Mouse (Mus musculus) embryonic facial prominence, embryonic 15.5 days (tissue): Measurements from ENCODE around the gene Hnrnpdl. TPM values are rescaled to one million over a fixed set of nuclear protein-coding genes. Genes with fewer than 3 reads are reported as not detected.
A peak's percentile ranks its signal among the peaks of the same experiment; 100 is the strongest.

Experiments
- ATAC-seq: fragments of 200-750 bp; cut with Nextera tagmentation; 2 replicates; pipeline ENCODE4 v1.8.0; 2017; ENCODE audit warnings: low read depth, moderate TSS enrichment; ENCODE audit not compliant: insufficient number of reproducible peaks, low FRiP score, low TSS enrichment
- H3K27ac ChIP-seq: fragments of 300-500 bp; sonication (generic); replicated peaks from 2 replicates; pipeline ENCODE4 v1.5.1; 2015; ENCODE audit warnings: mild to moderate bottlenecking, inconsistent platforms
- H3K27me3 ChIP-seq: fragments of 300-500 bp; sonication (generic); 2 replicates; pipeline ENCODE4 v1.6.1; 2015; ENCODE audit warnings: inconsistent platforms
- H3K36me3 ChIP-seq: fragments of 300-500 bp; sonication (generic); 2 replicates; pipeline ENCODE4 v1.6.1; 2015; ENCODE audit warnings: mild to moderate bottlenecking, inconsistent platforms
- H3K4me1 ChIP-seq: fragments of 300-500 bp; sonication (generic); 2 replicates; pipeline ENCODE4 v1.6.1; 2015; ENCODE audit warnings: inconsistent platforms
- H3K4me2 ChIP-seq: fragments of 300-500 bp; sonication (generic); replicated peaks from 2 replicates; pipeline ENCODE4 v1.6.1; 2015; ENCODE audit warnings: mild to moderate bottlenecking, inconsistent platforms
- H3K4me3 ChIP-seq: fragments of 300-500 bp; sonication (generic); replicated peaks from 2 replicates; pipeline ENCODE4 v1.5.1; 2015; ENCODE audit warnings: mild to moderate bottlenecking, inconsistent platforms
- H3K9ac ChIP-seq: fragments of 300-500 bp; sonication (generic); 2 replicates; pipeline ENCODE4 v1.6.1; 2015; ENCODE audit warnings: inconsistent platforms
- H3K9me3 ChIP-seq: fragments of 300-500 bp; sonication (generic); replicated peaks from 2 replicates; pipeline ENCODE4 v1.6.1; 2016; ENCODE audit warnings: inconsistent platforms
- WGBS: fragments of 180-500 bp; shearing (Covaris S2); methylation state at CpG from one replicate; pipeline ENCODE4 v1.1.7; 2015; 5-methylcytosine and 5-hydroxymethylcytosine counted together
- polyA plus RNA-seq: library from polyadenylated mRNA; unstranded; fragments of >200 nt; fragmentation: Nextera tagmentation; extraction: Ambion mirVana; gene quantifications from 2 replicates; pipeline ENCODE4 v1.2.1, GENCODE M21; 2015

Gene Hnrnpdl
- polyA plus RNA-seq, result 149 and 152 TPM in 2 replicates

- H3K36me3 ChIP-seq, result peaks cover 9% of the 10 kb centered on the region
- peak within 1 kb of the TSS; percentile 98 for H3K4me3 ChIP-seq
- H3K4me2 ChIP-seq, result peak within 1 kb of the TSS; percentile 83
- no peaks in the 10 kb centered on the region for H3K9me3 ChIP-seq
- H3K27me3 ChIP-seq, result no peaks in the 10 kb centered on the region
- H3K4me1 ChIP-seq, result peaks cover 38% of the 10 kb centered on the region
- ATAC-seq, result peak; percentile 92
- 1% methylated on average over 54 of the region's 57 CpGs for WGBS
- H3K9ac ChIP-seq, result peak within 1 kb of the TSS; percentile 98
- peak within 1 kb of the TSS; percentile 99 for H3K27ac ChIP-seq
These were observed at the start of gene Hnrnpdl, which contains the start of gene Enoph1 for GRCm38 (mm10) chr5:100039602-100040142. Hnrnpdl (minus strand) TSS chr5:100039664. Enoph1 (plus strand) TSS chr5:100039985.

- 0 out of 2 replicates have a peak, but pooled peaks cover 6% of the 10 kb centered on the region for H3K4me1 ChIP-seq
- no peak overlapping the region for H3K27ac ChIP-seq
- no peak overlapping the region for H3K4me3 ChIP-seq
- H3K27me3 ChIP-seq, result no peaks in the 10 kb centered on the region
- no peaks in the 10 kb centered on the region for H3K36me3 ChIP-seq
- no peak overlapping the region for H3K4me2 ChIP-seq
- no peak for ATAC-seq
- no peak overlapping the region for H3K9ac ChIP-seq
- WGBS, result 49% methylated on average over 8 of the region's 8 CpGs
- H3K9me3 ChIP-seq, result no peaks in the 10 kb centered on the region
These were observed 45.6 kb upstream of the Hnrnpdl start for GRCm38 (mm10) chr5:100085097-100085496.

DNA sequence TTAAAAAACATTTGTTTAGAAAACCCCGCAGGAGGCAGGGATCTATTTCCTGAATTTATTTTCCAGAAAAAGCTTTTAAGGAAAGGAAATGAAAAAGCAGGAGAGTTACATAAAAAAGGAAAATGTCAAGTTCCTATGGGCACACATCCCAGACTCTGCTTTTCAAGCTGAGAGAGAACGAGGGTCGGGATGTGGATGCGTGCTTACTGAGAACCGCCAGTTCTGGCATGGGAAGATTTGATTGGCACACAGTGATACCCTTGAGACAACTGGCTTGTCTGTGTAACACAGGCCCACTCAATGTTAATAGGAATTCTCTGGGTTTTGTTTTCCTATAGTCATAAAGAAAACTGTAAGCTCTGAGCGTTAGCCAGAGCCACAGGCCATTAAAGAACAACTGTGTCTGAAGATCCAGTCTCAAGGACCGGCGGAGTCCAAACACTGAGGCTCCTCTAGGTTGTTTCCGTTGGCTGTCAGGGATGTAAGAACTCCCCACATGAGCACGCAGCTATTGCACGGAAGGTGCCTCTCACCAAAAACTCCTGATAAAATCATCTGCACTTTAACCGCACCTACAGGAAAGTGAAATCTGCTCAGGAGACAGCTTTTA is 44.6 kb upstream of the Hnrnpdl start:
- no peak for ATAC-seq
- Histone ChIP-seq H3K27me3 (no peaks in the 10 kb centered on the region; the same call in 1 of the 2 replicates), H3K27ac (0 out of 2 replicates have a peak overlapping the region, but pooled peaks have one; percentile 13), H3K9me3 (no peaks in the 10 kb centered on the region), H3K4me2 (no peak overlapping the region), H3K4me1 (peaks cover 15% of the 10 kb centered on the region; the same call in 1 of the 2 replicates), H3K4me3 (no peak overlapping the region), H3K9ac (no peak overlapping the region), H3K36me3 (no peaks in the 10 kb centered on the region)
- WGBS, result 44% methylated on average over 12 of the region's 12 CpGs

GRCm38 (mm10) chr5:100082006-100082405 is 42.5 kb upstream of the Hnrnpdl start:
- H3K9me3 ChIP-seq, result no peaks in the 10 kb centered on the region
- H3K4me2 ChIP-seq, result no peak overlapping the region
- WGBS, result 73% methylated on average over 4 of the region's 4 CpGs
- H3K4me1 ChIP-seq, result peaks cover 29% of the 10 kb centered on the region
- no peak overlapping the region for H3K9ac ChIP-seq
- H3K36me3 ChIP-seq, result no peaks in the 10 kb centered on the region
- no peak overlapping the region for H3K4me3 ChIP-seq
- no peaks in the 10 kb centered on the region; the same call in 1 of the 2 replicates for H3K27me3 ChIP-seq
- H3K27ac ChIP-seq, result no peak overlapping the region
- no peak for ATAC-seq

- Histone ChIP-seq H3K9ac (no peak overlapping the region), H3K27me3 (no peaks in the 10 kb centered on the region; the same call in 1 of the 2 replicates), H3K4me2 (peak overlapping the region; percentile 55; the same call in 1 of the 2 replicates), H3K27ac (no peak overlapping the region), H3K36me3 (no peaks in the 10 kb centered on the region), H3K4me1 (peaks cover 29% of the 10 kb centered on the region), H3K4me3 (peak overlapping the region; percentile 38; the same call in 1 of the 2 replicates), H3K9me3 (no peaks in the 10 kb centered on the region)
- 79% methylated on average over 8 of the region's 8 CpGs for WGBS
- ATAC-seq, result peak; percentile 13; the same call in 1 of the 2 replicates
These were observed 40.4 kb upstream of the Hnrnpdl start for GRCm38 (mm10) chr5:100079931-100080275.

GRCm38 (mm10) chr5:100079040-100079930 is 39.8 kb upstream of the Hnrnpdl start:
- ATAC-seq, result peak; percentile 37; the same call in 1 of the 2 replicates
- Histone ChIP-seq H3K4me2 (peak overlapping the region; percentile 55), H3K4me3 (peak overlapping the region; percentile 38), H3K27me3 (no peaks in the 10 kb centered on the region; the same call in 1 of the 2 replicates), H3K9me3 (no peaks in the 10 kb centered on the region), H3K4me1 (peaks cover 29% of the 10 kb centered on the region), H3K36me3 (no peaks in the 10 kb centered on the region), H3K27ac (no peak overlapping the region), H3K9ac (0 out of 2 replicates have a peak overlapping the region, but pooled peaks have one; percentile 18)
- WGBS, result 25% methylated on average over 36 of the region's 36 CpGs

DNA sequence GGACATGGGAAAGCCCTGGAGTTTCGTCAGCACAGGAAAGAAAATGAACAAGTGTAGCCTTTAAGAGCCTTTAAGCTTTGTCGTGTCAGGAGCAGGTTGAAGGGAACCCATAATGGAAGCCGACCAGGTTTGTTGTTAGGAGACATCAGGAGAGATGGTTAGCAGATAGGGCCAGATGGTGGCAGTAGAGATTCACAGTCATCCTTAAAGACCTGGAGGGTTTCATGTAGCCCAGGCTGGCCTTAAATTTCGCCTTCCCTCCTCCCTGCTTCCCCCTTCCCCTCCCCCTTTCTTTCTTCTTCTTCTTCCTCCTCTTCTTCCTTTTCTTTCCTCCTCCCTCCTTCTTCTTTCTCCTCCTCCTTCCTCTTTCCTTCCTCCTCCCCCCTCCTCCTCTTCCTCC is 35.1 kb upstream of the Hnrnpdl start:
- H3K27me3 ChIP-seq, result no peaks in the 10 kb centered on the region
- H3K9ac ChIP-seq, result no peak overlapping the region
- no peak overlapping the region for H3K4me3 ChIP-seq
- 64% methylated on average over 4 of the region's 4 CpGs for WGBS
- ATAC-seq, result no peak
- no peak overlapping the region for H3K27ac ChIP-seq
- H3K9me3 ChIP-seq, result no peaks in the 10 kb centered on the region
- H3K4me1 ChIP-seq, result peaks cover 19% of the 10 kb centered on the region
- no peak overlapping the region for H3K4me2 ChIP-seq
- peaks cover 12% of the 10 kb centered on the region; the same call in 1 of the 2 replicates for H3K36me3 ChIP-seq

DNA sequence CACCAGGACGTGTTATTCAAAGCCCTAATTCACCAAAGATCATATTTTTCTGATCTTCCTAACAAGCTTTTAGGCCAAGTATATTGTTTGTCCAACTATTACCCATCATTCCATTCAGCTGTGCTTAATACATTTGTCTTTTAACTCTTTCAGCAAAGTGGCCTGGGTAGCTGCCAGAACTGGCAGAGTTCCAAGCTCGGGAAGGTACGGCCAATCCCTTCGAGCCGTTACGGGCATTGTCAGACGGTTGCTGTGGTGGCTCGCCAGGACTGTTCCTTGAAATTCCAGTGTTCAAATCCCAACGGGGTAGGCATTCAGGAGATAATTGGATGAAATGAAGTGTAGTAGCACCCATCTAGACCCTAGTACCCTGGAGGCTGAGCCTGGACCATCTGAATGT is 33.1 kb upstream of the Hnrnpdl start:
- ATAC-seq, result no peak
- no peak overlapping the region for H3K4me2 ChIP-seq
- H3K36me3 ChIP-seq, result peaks cover 24% of the 10 kb centered on the region; the same call in 1 of the 2 replicates
- H3K27me3 ChIP-seq, result no peaks in the 10 kb centered on the region
- H3K4me3 ChIP-seq, result no peak overlapping the region
- no peaks in the 10 kb centered on the region for H3K9me3 ChIP-seq
- no peak overlapping the region for H3K9ac ChIP-seq
- 69% methylated on average over 9 of the region's 9 CpGs for WGBS
- no peak overlapping the region for H3K27ac ChIP-seq
- peaks cover 2% of the 10 kb centered on the region; the same call in 1 of the 2 replicates for H3K4me1 ChIP-seq

DNA sequence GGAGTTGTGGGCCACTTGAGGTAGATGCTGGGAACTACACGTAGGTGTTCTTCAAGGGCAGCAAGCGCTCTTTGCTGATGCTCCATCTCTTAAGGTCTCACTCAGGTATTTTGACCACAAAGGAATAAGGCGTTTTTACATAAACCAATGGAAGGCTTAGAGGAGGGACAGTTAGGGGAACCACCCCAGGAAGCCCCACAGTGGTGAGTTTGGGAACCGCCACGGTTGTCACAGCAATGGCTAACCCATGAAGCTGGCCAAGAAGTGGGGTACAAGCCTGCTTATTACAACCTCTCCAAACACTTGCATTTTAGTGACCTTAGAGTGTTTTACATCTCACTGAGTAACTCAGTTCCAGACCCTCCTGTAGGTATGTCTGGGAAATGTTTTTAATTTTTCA is 32.1 kb upstream of the Hnrnpdl start:
- Histone ChIP-seq H3K9me3 (no peaks in the 10 kb centered on the region), H3K27me3 (no peaks in the 10 kb centered on the region), H3K4me3 (no peak overlapping the region), H3K27ac (no peak overlapping the region), H3K4me1 (no peaks in the 10 kb centered on the region), H3K4me2 (no peak overlapping the region), H3K9ac (no peak overlapping the region), H3K36me3 (peaks cover 30% of the 10 kb centered on the region)
- ATAC-seq, result no peak
- 90% methylated on average over 5 of the region's 5 CpGs for WGBS

GRCm38 (mm10) chr5:100070255-100070654 is 30.8 kb upstream of the Hnrnpdl start:
- peaks cover 35% of the 10 kb centered on the region for H3K36me3 ChIP-seq
- H3K9me3 ChIP-seq, result no peaks in the 10 kb centered on the region
- H3K4me3 ChIP-seq, result no peak overlapping the region
- no peaks in the 10 kb centered on the region for H3K27me3 ChIP-seq
- no peak for ATAC-seq
- H3K9ac ChIP-seq, result no peak overlapping the region
- H3K4me1 ChIP-seq, result 0 out of 2 replicates have a peak, but pooled peaks cover 2% of the 10 kb centered on the region
- no peak overlapping the region for H3K27ac ChIP-seq
- H3K4me2 ChIP-seq, result no peak overlapping the region
- 28% methylated on average over 3 of the region's 3 CpGs for WGBS

DNA sequence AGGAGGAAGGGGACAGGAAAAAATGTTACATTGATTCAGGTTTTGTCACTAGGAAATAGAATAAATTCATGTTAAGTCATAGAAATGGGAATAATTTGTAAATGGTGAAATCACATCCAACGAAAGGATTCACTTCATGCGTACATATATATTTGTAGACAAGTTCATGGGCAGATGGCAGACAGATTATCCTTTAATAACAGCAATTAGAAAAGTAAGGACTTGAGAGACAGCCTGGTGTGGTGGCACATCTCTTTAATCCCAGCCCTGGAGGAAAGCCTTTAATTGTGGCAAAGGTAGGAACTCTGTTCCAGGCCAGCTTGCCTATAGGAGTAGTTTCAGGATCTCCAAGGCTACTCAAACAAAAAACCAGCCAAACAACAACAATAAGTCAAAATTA is 30.1 kb upstream of the Hnrnpdl start:
- Histone ChIP-seq H3K27ac (no peak overlapping the region), H3K9me3 (no peaks in the 10 kb centered on the region), H3K4me1 (0 out of 2 replicates have a peak, but pooled peaks cover 2% of the 10 kb centered on the region), H3K9ac (no peak overlapping the region), H3K27me3 (no peaks in the 10 kb centered on the region), H3K4me2 (no peak overlapping the region), H3K4me3 (no peak overlapping the region), H3K36me3 (peaks cover 41% of the 10 kb centered on the region)
- 80% methylated on average over 2 of the region's 2 CpGs for WGBS
- ATAC-seq, result no peak
